Mouse (Mus musculus): ENCODE measurements around the gene St8sia1. TPM values are rescaled to one million over a fixed set of nuclear protein-coding genes. Genes with fewer than 3 reads are reported as not detected.

Gene St8sia1
- polyA plus RNA-seq, 1 experiment from 2014 or later, result 1.4 TPM

DNA sequence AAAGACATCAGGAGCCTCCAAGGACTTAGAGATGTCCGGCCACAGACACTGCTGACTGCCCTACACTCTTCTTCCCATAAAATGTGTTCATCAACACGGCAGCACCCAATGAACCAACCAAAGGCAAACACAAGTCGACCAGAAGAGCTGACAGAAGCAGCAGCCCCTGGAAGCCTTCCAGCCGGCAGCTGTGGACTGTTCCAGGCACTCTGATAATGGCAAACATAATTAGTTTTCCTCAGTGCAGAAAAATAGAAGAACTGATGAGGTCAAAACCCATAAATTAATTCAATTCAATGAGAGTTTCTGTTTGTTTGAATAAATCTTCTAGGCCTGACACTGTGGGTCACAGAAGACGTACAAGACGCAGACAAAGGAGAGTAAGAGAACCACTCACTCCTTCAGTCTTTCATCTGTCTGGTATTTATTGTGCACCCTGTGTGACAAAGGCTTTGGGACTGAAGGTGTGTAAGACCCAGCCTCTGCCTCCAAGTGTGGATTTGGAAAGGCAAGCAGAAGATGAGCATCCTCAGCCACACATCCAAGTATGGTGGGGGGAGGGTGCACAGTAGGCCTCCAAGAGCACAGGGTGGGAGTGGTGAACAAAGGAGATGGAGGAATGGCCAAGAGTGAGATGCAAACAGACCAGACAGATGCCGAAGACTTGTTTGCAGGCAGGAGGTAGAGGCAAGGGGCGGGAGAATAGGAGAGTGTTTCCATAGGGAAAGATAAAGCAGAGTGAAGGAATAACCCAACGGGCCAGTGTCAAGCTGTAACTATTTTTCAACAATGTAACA is 25.5 kb downstream of the St8sia1 start:
- Histone ChIP-seq H3K4me3 (ENCODE audit: low read length) (no peak overlapping the region), H3K27ac (ENCODE audit: low read length) (0 out of 2 replicates have a peak overlapping the region, but pooled peaks have one; percentile 40), H3K27me3 (replicated peaks; ENCODE audit: control insufficient read depth, insufficient read depth, low read length) (no peaks in the 10 kb centered on the region), H3K36me3 (ENCODE audit: control insufficient read depth, insufficient read depth, low read length) (no peaks in the 10 kb centered on the region), H3K9ac (ENCODE audit: low read depth, low read length) (no peak overlapping the region), H3K9me3 (ENCODE audit: control insufficient read depth, low read length) (no peaks in the 10 kb centered on the region), H3K4me1 (ENCODE audit: control insufficient read depth, insufficient read depth, low read length) (no peaks in the 10 kb centered on the region), H3K4me2 (ENCODE audit: low read depth, low read length) (no peak overlapping the region)
- 50% methylated on average over 9 of the region's 9 CpGs for WGBS
- ATAC-seq, result no peak

DNA sequence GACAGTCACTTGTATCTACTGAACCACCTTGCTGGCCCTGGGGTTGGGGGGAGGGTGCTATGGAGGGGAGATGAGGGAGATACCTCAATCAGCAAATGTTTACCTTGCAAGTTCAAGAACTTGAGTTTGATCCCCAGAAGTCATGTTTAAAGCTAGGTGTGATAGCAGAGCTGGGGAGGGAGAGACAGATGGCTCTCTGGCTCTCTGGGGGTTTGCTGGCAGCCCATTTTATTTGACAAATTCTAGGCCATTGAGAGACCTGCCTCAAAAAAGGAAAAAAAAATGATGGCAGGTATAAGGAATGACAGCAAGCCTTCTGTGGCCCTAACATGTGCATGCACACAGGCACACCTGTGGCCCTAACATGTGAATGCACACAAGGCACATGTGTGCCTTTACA is 26.2 kb downstream of the St8sia1 start:
- ATAC-seq, result no peak
- H3K4me2 ChIP-seq (ENCODE audit: low read depth, low read length), result no peak overlapping the region
- H3K27me3 ChIP-seq (replicated peaks; ENCODE audit: control insufficient read depth, insufficient read depth, low read length), result no peaks in the 10 kb centered on the region
- H3K9ac ChIP-seq (ENCODE audit: low read depth, low read length), result no peak overlapping the region
- H3K36me3 ChIP-seq (ENCODE audit: control insufficient read depth, insufficient read depth, low read length), result no peaks in the 10 kb centered on the region
- no peaks in the 10 kb centered on the region for H3K9me3 ChIP-seq (ENCODE audit: control insufficient read depth, low read length)
- H3K4me1 ChIP-seq (ENCODE audit: control insufficient read depth, insufficient read depth, low read length), result no peaks in the 10 kb centered on the region
- H3K4me3 ChIP-seq (ENCODE audit: low read length), result no peak overlapping the region
- H3K27ac ChIP-seq (ENCODE audit: low read length), result no peak overlapping the region

DNA sequence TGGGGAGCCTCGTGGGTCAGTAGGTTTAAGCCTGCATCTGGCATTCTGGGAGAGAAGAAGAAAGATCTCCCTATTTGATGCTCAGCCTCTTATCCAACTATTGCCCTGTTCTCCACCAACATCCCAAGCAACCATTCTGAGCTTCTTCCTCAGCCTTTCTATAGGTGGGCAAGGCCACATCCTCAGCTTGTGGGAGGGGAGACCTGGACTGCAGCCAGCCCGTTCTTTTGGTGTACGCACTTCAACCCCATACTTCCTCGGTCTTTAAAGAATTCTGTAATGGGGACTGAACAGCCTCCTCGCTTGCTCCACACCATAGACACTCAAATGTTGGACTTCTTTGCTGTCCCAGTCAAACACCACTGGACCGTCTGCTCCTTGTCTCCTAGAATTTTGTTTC is 31.7 kb downstream of the St8sia1 start:
- WGBS, result 69% methylated on average over 6 of the region's 6 CpGs

DNA sequence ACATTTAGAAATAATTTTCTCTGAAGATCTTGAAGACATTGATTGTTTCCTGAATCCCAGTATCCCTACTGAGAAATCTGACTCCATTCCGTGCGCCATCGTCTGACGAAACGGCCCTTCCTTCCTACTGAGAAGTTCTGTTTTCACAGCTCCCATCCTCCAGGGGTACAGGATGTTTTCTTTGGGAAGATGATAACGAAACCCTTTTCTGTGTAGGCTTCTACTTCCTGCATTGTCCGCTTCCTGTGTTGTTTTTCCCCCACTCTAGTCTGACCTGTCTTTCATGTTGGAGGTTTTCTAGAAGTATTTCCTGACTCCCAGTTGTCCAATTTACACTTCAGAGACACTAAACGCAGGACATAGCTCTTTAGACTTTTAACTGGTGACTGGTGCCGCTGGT is 32.1 kb downstream of the St8sia1 start:
- Histone ChIP-seq H3K27me3 (replicated peaks; ENCODE audit: control insufficient read depth, insufficient read depth, low read length) (no peaks in the 10 kb centered on the region), H3K4me3 (ENCODE audit: low read length) (no peak overlapping the region), H3K4me1 (ENCODE audit: control insufficient read depth, insufficient read depth, low read length) (no peaks in the 10 kb centered on the region), H3K4me2 (ENCODE audit: low read depth, low read length) (no peak overlapping the region), H3K36me3 (ENCODE audit: control insufficient read depth, insufficient read depth, low read length) (no peaks in the 10 kb centered on the region), H3K27ac (ENCODE audit: low read length) (no peak overlapping the region), H3K9ac (ENCODE audit: low read depth, low read length) (no peak overlapping the region), H3K9me3 (ENCODE audit: control insufficient read depth, low read length) (no peaks in the 10 kb centered on the region)
- 76% methylated on average over 9 of the region's 9 CpGs for WGBS
- ATAC-seq, result no peak

More for the DNA sequence above, 31.7 kb downstream of the St8sia1 start:
- Histone ChIP-seq H3K4me2 (ENCODE audit: low read depth, low read length) (no peak overlapping the region), H3K4me3 (ENCODE audit: low read length) (no peak overlapping the region), H3K27ac (ENCODE audit: low read length) (no peak overlapping the region), H3K9ac (ENCODE audit: low read depth, low read length) (no peak overlapping the region), H3K9me3 (ENCODE audit: control insufficient read depth, low read length) (no peaks in the 10 kb centered on the region), H3K4me1 (ENCODE audit: control insufficient read depth, insufficient read depth, low read length) (no peaks in the 10 kb centered on the region), H3K27me3 (replicated peaks; ENCODE audit: control insufficient read depth, insufficient read depth, low read length) (no peaks in the 10 kb centered on the region), H3K36me3 (ENCODE audit: control insufficient read depth, insufficient read depth, low read length) (no peaks in the 10 kb centered on the region)
- ATAC-seq, result no peak

DNA sequence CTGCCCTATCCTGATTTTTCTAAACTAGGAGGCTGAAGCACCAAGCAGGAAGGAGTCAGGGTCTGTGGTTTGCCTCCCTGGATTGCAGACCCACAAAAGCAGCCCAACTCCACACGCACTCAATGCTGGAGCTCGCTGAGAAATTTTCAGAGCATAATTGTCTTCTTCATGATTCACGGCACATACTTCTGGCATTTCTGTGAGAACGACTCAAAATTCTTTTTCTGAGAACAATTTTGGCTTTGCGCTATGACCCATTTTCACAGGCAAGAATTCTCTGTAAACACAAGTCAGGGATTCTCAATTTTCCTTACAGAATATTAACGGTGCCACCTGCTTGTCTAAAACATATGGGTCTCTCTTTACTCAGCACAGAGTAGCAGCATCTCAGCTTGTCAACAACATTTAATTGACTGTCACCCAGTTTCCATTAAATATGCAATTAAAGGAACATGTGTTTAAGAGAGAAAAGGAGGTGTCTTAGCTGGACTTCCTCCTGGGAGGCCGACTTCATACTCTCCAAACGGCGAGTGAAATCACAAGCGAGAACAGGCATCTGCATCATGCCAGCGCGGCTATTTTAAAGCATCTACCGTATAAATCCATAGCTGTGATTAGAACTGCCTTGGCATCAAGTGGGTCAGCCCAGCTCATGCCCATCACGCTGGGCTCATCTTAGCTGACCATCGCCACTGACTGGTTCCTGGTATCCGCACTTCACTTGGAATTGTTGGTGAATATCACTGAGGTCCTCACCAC is 35.5 kb downstream of the St8sia1 start:
- H3K27ac ChIP-seq (ENCODE audit: low read length), result no peak overlapping the region
- no peak overlapping the region for H3K4me2 ChIP-seq (ENCODE audit: low read depth, low read length)
- no peak overlapping the region for H3K4me3 ChIP-seq (ENCODE audit: low read length)
- WGBS, result 82% methylated on average over 16 of the region's 16 CpGs
- no peaks in the 10 kb centered on the region for H3K27me3 ChIP-seq (replicated peaks; ENCODE audit: control insufficient read depth, insufficient read depth, low read length)
- no peaks in the 10 kb centered on the region for H3K4me1 ChIP-seq (ENCODE audit: control insufficient read depth, insufficient read depth, low read length)
- H3K9ac ChIP-seq (ENCODE audit: low read depth, low read length), result no peak overlapping the region
- no peaks in the 10 kb centered on the region for H3K9me3 ChIP-seq (ENCODE audit: control insufficient read depth, low read length)
- no peaks in the 10 kb centered on the region for H3K36me3 ChIP-seq (ENCODE audit: control insufficient read depth, insufficient read depth, low read length)
- no peak for ATAC-seq

GRCm38 (mm10) chr6:142926901-142927605 is 37.2 kb downstream of the St8sia1 start:
- no peak for ATAC-seq
- Histone ChIP-seq H3K36me3 (ENCODE audit: control insufficient read depth, insufficient read depth, low read length) (no peaks in the 10 kb centered on the region), H3K4me2 (ENCODE audit: low read depth, low read length) (no peak overlapping the region), H3K9ac (ENCODE audit: low read depth, low read length) (no peak overlapping the region), H3K4me1 (ENCODE audit: control insufficient read depth, insufficient read depth, low read length) (no peaks in the 10 kb centered on the region), H3K27ac (ENCODE audit: low read length) (no peak overlapping the region), H3K9me3 (ENCODE audit: control insufficient read depth, low read length) (no peaks in the 10 kb centered on the region), H3K27me3 (replicated peaks; ENCODE audit: control insufficient read depth, insufficient read depth, low read length) (no peaks in the 10 kb centered on the region), H3K4me3 (ENCODE audit: low read length) (no peak overlapping the region)
- 87% methylated on average over 9 of the region's 9 CpGs for WGBS

DNA sequence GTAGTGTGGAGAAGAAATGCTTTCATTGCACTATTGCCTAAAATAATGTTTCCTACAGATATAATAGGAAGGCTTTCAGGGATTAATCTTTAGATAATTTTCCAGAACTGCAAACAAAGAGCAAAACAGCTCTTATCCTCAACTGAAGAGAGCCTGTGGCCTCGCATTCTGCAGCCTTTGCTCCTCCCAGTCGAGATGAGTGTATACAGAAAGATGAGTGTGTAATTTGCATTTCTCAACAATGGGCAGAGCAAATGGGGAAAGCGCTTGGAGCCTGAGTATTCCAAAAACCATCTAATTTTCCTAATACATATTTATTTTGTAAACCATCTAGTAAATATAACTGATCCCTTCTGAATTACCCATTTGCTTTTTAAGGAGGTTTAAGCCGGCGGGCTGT is 38.3 kb downstream of the St8sia1 start:
- Histone ChIP-seq H3K27me3 (replicated peaks; ENCODE audit: control insufficient read depth, insufficient read depth, low read length) (no peaks in the 10 kb centered on the region), H3K9ac (ENCODE audit: low read depth, low read length) (no peak overlapping the region), H3K36me3 (ENCODE audit: control insufficient read depth, insufficient read depth, low read length) (no peaks in the 10 kb centered on the region), H3K4me1 (ENCODE audit: control insufficient read depth, insufficient read depth, low read length) (no peaks in the 10 kb centered on the region), H3K9me3 (ENCODE audit: control insufficient read depth, low read length) (no peaks in the 10 kb centered on the region), H3K27ac (ENCODE audit: low read length) (no peak overlapping the region), H3K4me2 (ENCODE audit: low read depth, low read length) (no peak overlapping the region), H3K4me3 (ENCODE audit: low read length) (no peak overlapping the region)
- 77% methylated on average over 5 of the region's 5 CpGs for whole genome bisulfite sequencing
- no peak for ATAC-seq

- no peak overlapping the region for H3K27ac ChIP-seq (ENCODE audit: low read length)
- no peaks in the 10 kb centered on the region for H3K36me3 ChIP-seq (ENCODE audit: control insufficient read depth, insufficient read depth, low read length)
- H3K4me3 ChIP-seq (ENCODE audit: low read length), result no peak overlapping the region
- no peaks in the 10 kb centered on the region for H3K27me3 ChIP-seq (replicated peaks; ENCODE audit: control insufficient read depth, insufficient read depth, low read length)
- H3K9me3 ChIP-seq (ENCODE audit: control insufficient read depth, low read length), result no peaks in the 10 kb centered on the region
- H3K4me1 ChIP-seq (ENCODE audit: control insufficient read depth, insufficient read depth, low read length), result no peaks in the 10 kb centered on the region
- no peak overlapping the region for H3K9ac ChIP-seq (ENCODE audit: low read depth, low read length)
- ATAC-seq, result no peak
- H3K4me2 ChIP-seq (ENCODE audit: low read depth, low read length), result no peak overlapping the region
- WGBS, result 92% methylated on average over 3 of the region's 3 CpGs
Observed at GRCm38 (mm10) chr6:142925374-142925773, 38.9 kb downstream of the St8sia1 start.

DNA sequence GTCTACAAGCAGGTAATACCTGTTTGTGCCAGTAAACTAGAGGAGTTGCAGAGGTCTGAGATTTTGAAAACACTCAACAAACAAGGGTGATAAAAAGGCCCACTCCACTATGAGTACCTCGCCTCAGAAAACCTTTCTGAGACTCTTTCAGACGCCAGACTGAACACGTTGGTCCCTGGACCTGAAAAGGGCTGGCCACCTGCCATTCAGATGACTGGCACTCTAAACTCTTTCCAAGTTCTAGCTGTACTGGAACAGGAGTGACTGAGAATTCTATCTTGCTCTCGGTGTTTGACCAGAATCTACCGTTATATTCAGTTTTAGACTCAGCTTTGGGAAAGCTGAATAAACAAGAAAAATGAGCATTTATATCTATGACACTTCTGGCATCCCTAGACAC is 43.4 kb downstream of the St8sia1 start:
- H3K9me3 ChIP-seq (ENCODE audit: control insufficient read depth, low read length), result no peaks in the 10 kb centered on the region
- no peaks in the 10 kb centered on the region for H3K36me3 ChIP-seq (ENCODE audit: control insufficient read depth, insufficient read depth, low read length)
- no peak overlapping the region for H3K9ac ChIP-seq (ENCODE audit: low read depth, low read length)
- no peak overlapping the region for H3K27ac ChIP-seq (ENCODE audit: low read length)
- no peak overlapping the region for H3K4me3 ChIP-seq (ENCODE audit: low read length)
- H3K27me3 ChIP-seq (replicated peaks; ENCODE audit: control insufficient read depth, insufficient read depth, low read length), result no peaks in the 10 kb centered on the region
- no peak for ATAC-seq
- no peak overlapping the region for H3K4me2 ChIP-seq (ENCODE audit: low read depth, low read length)
- H3K4me1 ChIP-seq (ENCODE audit: control insufficient read depth, insufficient read depth, low read length), result no peaks in the 10 kb centered on the region
- WGBS, result 71% methylated on average over 5 of the region's 5 CpGs

Measured in intestine, embryonic 16.5 days (tissue).